Mouse (Mus musculus) v-Abl transformed pro-B cells (cell line): ENCODE measurements around the gene Fam160a1.

Source experiments
- in situ Hi-C, 2 experiments: fragments of 400-800 bp; cut with MboI; formaldehyde crosslinking; loops; one replicate each; pipeline ENCODE4 v1.15.1; 2025; ENCODE audit not compliant: unreplicated experiment in 2 of 2

Fam160a1 gene

GRCm38 (mm10) chr3:85817191-85817590 is at the start of gene Fam160a1:
Gene Fam160a1, minus strand, starts transcription at chr3:85817291.
- in situ Hi-C loops, result no loop called here

- in situ Hi-C loops, result no loop called here
These were observed 46.9 kb upstream of the Fam160a1 start for GRCm38 (mm10) chr3:85863996-85864395.

- in situ Hi-C loops, result no loop called here
These were observed 45.8 kb upstream of the Fam160a1 start for GRCm38 (mm10) chr3:85862886-85863285.

- in situ Hi-C loops, result no loop called here
These were observed 43.9 kb upstream of the Fam160a1 start for GRCm38 (mm10) chr3:85860996-85861395.

GRCm38 (mm10) chr3:85859311-85859710 is 42.2 kb upstream of the Fam160a1 start:
- in situ Hi-C loops, result no loop called here

- in situ Hi-C loops, result no loop called here
These were observed 41.3 kb upstream of the Fam160a1 start for GRCm38 (mm10) chr3:85858140-85859135.

GRCm38 (mm10) chr3:85857083-85857482 is 40.0 kb upstream of the Fam160a1 start:
- in situ Hi-C loops, result no loop called here

- in situ Hi-C loops, result no loop called here
These were observed 38.9 kb upstream of the Fam160a1 start for GRCm38 (mm10) chr3:85855947-85856346.

- in situ Hi-C loops, result no loop called here
These were observed 38.0 kb upstream of the Fam160a1 start for GRCm38 (mm10) chr3:85855043-85855442.

GRCm38 (mm10) chr3:85854143-85854542 is 37.1 kb upstream of the Fam160a1 start:
- in situ Hi-C loops, result no loop called here

- in situ Hi-C loops, result no loop called here
These were observed 36.6 kb upstream of the Fam160a1 start for GRCm38 (mm10) chr3:85853715-85854114.

GRCm38 (mm10) chr3:85850079-85850478 is 33.0 kb upstream of the Fam160a1 start:
- in situ Hi-C loops, result no loop called here

- in situ Hi-C loops, result no loop called here
These were observed 29.2 kb upstream of the Fam160a1 start for GRCm38 (mm10) chr3:85846316-85846715.

- in situ Hi-C loops, result no loop called here
These were observed 28.2 kb upstream of the Fam160a1 start for GRCm38 (mm10) chr3:85845341-85845740.

GRCm38 (mm10) chr3:85842881-85843218 is 25.8 kb upstream of the Fam160a1 start:
- in situ Hi-C loops, result no loop called here

- in situ Hi-C loops, result no loop called here
These were observed 25.2 kb upstream of the Fam160a1 start for GRCm38 (mm10) chr3:85842177-85842880.

GRCm38 (mm10) chr3:85841454-85842176 is 24.5 kb upstream of the Fam160a1 start:
- in situ Hi-C loops, result no loop called here

GRCm38 (mm10) chr3:85833627-85834026 is 16.5 kb upstream of the Fam160a1 start:
- in situ Hi-C loops, result no loop called here

GRCm38 (mm10) chr3:85832490-85833155 is 15.5 kb upstream of the Fam160a1 start:
- in situ Hi-C loops, result no loop called here

GRCm38 (mm10) chr3:85831785-85832184 is 14.7 kb upstream of the Fam160a1 start:
- in situ Hi-C loops, result no loop called here
